Mouse (Mus musculus): Measurements from ENCODE around the gene B3gntl1. TPM values are rescaled to one million over a fixed set of nuclear protein-coding genes. Genes with fewer than 3 reads are reported as not detected.

B3gntl1 gene
- polyA plus RNA-seq, 1 experiment: 13.5 TPM

DNA sequence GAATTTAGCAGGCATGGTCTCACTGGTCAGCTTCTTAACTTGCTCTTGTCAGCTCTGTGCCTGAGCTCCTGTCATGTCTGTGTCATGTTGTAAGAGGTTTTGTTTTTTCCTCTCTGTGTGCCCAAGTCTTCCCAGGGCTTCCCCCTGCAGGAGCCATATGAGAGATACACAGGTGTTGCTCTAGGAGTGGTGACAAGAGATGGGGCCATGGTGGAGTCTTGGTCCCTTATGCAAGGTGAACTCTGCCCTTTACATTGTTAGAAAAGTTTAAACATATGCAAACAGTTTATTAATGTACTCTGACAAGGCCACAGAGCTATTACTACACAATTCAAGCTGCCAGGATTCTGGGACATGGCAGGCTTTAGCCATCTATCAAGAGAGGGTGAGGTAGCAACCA lies 56.5 kb downstream of the B3gntl1 start:
- no peaks in the 10 kb centered on the region for H3K27me3 ChIP-seq (ENCODE audit: control insufficient read depth, insufficient read depth, low read length, poor library complexity, severe bottlenecking)
- H3K9ac ChIP-seq (ENCODE audit: low read depth, poor library complexity, severe bottlenecking): no peak overlapping the region
- H3K4me1 ChIP-seq (ENCODE audit: control insufficient read depth, insufficient read depth, low read length): no peaks in the 10 kb centered on the region
- TF ChIP-seq CTCF (IDR thresholded peaks at IDR 0.05; ENCODE audit: low read depth, low read length): no peak
- no peak for TF ChIP-seq POLR2A (IDR thresholded peaks at IDR 0.05; ENCODE audit: insufficient read depth, low read length)
- TF ChIP-seq EP300 (IDR thresholded peaks at IDR 0.05; ENCODE audit: insufficient read depth, low read depth, low read length): no peak
- H3K27ac ChIP-seq (ENCODE audit: insufficient read depth, low read length): no peak overlapping the region
- no peak overlapping the region for H3K4me3 ChIP-seq (ENCODE audit: low read depth, low read length)
- 0 out of 2 replicates have a peak, but pooled peaks cover 2% of the 10 kb centered on the region for H3K9me3 ChIP-seq (replicated peaks; ENCODE audit: control insufficient read depth, insufficient read depth, low read length, poor library complexity, severe bottlenecking)
- H3K36me3 ChIP-seq (ENCODE audit: control insufficient read depth, insufficient read depth, low read length, poor library complexity, severe bottlenecking): peaks cover 14% of the 10 kb centered on the region

DNA sequence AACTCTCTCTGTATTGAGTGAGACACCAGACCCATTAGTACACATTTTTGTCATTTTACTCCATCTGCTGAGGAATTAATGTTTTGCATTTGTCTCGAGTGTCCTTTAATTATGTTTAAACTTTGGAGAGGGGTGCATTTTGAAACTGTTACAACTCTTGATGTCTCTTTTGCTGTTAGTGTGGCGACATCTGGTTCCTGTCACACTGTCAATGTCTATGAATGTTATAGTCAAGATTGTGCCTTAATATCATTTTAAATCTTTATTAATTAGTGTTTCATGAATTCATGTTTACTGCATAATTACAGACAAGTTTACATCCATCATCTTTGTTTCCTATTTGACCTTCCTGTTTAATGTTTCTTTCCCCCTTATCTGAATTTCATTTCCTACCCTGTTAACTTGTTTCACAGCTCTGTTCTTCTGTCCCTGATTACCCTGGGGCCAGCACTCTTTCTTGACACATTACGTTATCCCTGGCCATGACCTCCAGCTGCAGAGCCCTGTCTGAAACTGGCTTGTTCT lies 56.9 kb downstream of the B3gntl1 start:
- H3K9me3 ChIP-seq (replicated peaks; ENCODE audit: control insufficient read depth, insufficient read depth, low read length, poor library complexity, severe bottlenecking): 0 out of 2 replicates have a peak, but pooled peaks cover 2% of the 10 kb centered on the region
- no peak for TF ChIP-seq EP300 (IDR thresholded peaks at IDR 0.05; ENCODE audit: insufficient read depth, low read depth, low read length)
- TF ChIP-seq POLR2A (IDR thresholded peaks at IDR 0.05; ENCODE audit: insufficient read depth, low read length): no peak
- TF ChIP-seq CTCF (IDR thresholded peaks at IDR 0.05; ENCODE audit: low read depth, low read length): no peak
- peaks cover 14% of the 10 kb centered on the region for H3K36me3 ChIP-seq (ENCODE audit: control insufficient read depth, insufficient read depth, low read length, poor library complexity, severe bottlenecking)
- no peaks in the 10 kb centered on the region for H3K27me3 ChIP-seq (ENCODE audit: control insufficient read depth, insufficient read depth, low read length, poor library complexity, severe bottlenecking)
- H3K4me3 ChIP-seq (ENCODE audit: low read depth, low read length): no peak overlapping the region
- no peak overlapping the region for H3K9ac ChIP-seq (ENCODE audit: low read depth, poor library complexity, severe bottlenecking)
- H3K27ac ChIP-seq (ENCODE audit: insufficient read depth, low read length): no peak overlapping the region
- H3K4me1 ChIP-seq (ENCODE audit: control insufficient read depth, insufficient read depth, low read length): no peaks in the 10 kb centered on the region

DNA sequence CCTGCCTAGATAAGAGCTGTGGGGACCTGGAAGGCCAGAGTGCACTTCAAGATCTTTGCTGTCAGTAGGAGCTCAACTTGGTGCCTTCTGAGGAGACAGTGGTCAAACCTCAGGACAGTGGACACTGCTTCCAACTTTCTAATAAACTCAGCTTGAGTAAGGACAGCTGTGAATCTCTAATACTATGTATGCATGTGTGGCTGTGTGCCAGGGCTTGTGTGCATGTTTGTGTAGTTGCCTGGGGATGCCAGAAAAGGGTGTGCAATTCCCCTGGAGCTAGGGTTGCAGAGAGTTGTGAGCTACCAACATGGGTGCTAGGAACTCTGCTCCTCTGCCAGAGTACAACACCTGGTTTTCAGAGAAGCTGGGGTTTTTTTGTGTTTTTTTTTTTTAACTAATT lies 62.0 kb downstream of the B3gntl1 start:
- H3K4me3 ChIP-seq (ENCODE audit: low read depth, low read length): no peak overlapping the region
- no peaks in the 10 kb centered on the region for H3K27me3 ChIP-seq (ENCODE audit: control insufficient read depth, insufficient read depth, low read length, poor library complexity, severe bottlenecking)
- H3K27ac ChIP-seq (ENCODE audit: insufficient read depth, low read length): no peak overlapping the region
- 0 out of 2 replicates have a peak, but pooled peaks cover 2% of the 10 kb centered on the region for H3K9me3 ChIP-seq (replicated peaks; ENCODE audit: control insufficient read depth, insufficient read depth, low read length, poor library complexity, severe bottlenecking)
- H3K9ac ChIP-seq (ENCODE audit: low read depth, poor library complexity, severe bottlenecking): no peak overlapping the region
- peaks cover 8% of the 10 kb centered on the region for H3K36me3 ChIP-seq (ENCODE audit: control insufficient read depth, insufficient read depth, low read length, poor library complexity, severe bottlenecking)
- TF ChIP-seq CTCF (IDR thresholded peaks at IDR 0.05; ENCODE audit: low read depth, low read length) (no peak), POLR2A (IDR thresholded peaks at IDR 0.05; ENCODE audit: insufficient read depth, low read length) (no peak), EP300 (IDR thresholded peaks at IDR 0.05; ENCODE audit: insufficient read depth, low read depth, low read length) (no peak)
- H3K4me1 ChIP-seq (ENCODE audit: control insufficient read depth, insufficient read depth, low read length): no peaks in the 10 kb centered on the region

DNA sequence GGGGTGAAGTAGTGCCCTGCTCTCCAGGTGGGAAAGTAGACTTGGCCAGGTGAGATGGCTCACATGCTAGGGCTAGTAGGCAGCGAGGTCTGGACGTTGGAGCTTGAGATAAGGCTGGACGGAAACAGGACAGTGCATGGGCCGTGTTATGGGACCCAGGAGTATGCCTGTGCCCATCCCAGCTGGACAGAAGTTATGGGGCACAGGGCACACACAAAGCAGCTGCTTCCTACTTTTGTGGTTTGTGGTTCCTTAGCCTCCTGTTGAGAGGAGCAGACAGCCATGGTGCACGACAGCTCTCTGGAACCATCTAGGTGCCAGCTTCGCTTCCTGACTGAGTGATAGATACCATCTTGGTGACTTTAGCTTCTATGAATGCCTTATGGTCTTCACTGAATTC lies 67.3 kb downstream of the B3gntl1 start:
- peaks cover 16% of the 10 kb centered on the region for H3K36me3 ChIP-seq (ENCODE audit: control insufficient read depth, insufficient read depth, low read length, poor library complexity, severe bottlenecking)
- no peaks in the 10 kb centered on the region for H3K4me1 ChIP-seq (ENCODE audit: control insufficient read depth, insufficient read depth, low read length)
- no peak overlapping the region for H3K27ac ChIP-seq (ENCODE audit: insufficient read depth, low read length)
- TF ChIP-seq CTCF (IDR thresholded peaks at IDR 0.05; ENCODE audit: low read depth, low read length) (no peak), EP300 (IDR thresholded peaks at IDR 0.05; ENCODE audit: insufficient read depth, low read depth, low read length) (no peak), POLR2A (IDR thresholded peaks at IDR 0.05; ENCODE audit: insufficient read depth, low read length) (no peak)
- H3K9ac ChIP-seq (ENCODE audit: low read depth, poor library complexity, severe bottlenecking): no peak overlapping the region
- H3K9me3 ChIP-seq (replicated peaks; ENCODE audit: control insufficient read depth, insufficient read depth, low read length, poor library complexity, severe bottlenecking): no peaks in the 10 kb centered on the region
- no peaks in the 10 kb centered on the region for H3K27me3 ChIP-seq (ENCODE audit: control insufficient read depth, insufficient read depth, low read length, poor library complexity, severe bottlenecking)
- no peak overlapping the region for H3K4me3 ChIP-seq (ENCODE audit: low read depth, low read length)

DNA sequence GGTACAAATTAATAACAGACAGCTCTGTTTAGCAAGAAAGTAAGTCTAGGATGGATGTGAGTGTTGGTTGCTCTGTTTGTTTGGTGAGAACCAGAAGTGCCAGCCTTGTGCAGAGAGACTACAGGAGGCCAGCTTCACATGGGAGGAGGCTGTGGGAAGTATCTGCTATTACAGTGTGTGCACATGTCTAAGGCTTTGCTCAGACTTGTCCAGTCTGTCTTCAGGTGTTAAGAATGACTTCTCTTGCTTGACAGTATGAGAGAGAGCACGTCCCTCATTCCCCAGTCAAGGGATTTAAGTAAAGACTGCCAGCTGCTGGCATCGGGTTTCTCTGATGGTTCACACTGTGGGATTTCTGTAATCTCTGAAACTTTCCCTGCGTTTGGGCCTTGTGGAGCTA lies 71.5 kb downstream of the B3gntl1 start:
- Histone ChIP-seq H3K4me1 (ENCODE audit: control insufficient read depth, insufficient read depth, low read length) (no peaks in the 10 kb centered on the region), H3K9ac (ENCODE audit: low read depth, poor library complexity, severe bottlenecking) (no peak overlapping the region), H3K36me3 (ENCODE audit: control insufficient read depth, insufficient read depth, low read length, poor library complexity, severe bottlenecking) (peaks cover 12% of the 10 kb centered on the region), H3K4me3 (ENCODE audit: low read depth, low read length) (no peak overlapping the region), H3K27me3 (ENCODE audit: control insufficient read depth, insufficient read depth, low read length, poor library complexity, severe bottlenecking) (no peaks in the 10 kb centered on the region), H3K9me3 (replicated peaks; ENCODE audit: control insufficient read depth, insufficient read depth, low read length, poor library complexity, severe bottlenecking) (no peaks in the 10 kb centered on the region), H3K27ac (ENCODE audit: insufficient read depth, low read length) (no peak overlapping the region)
- TF ChIP-seq POLR2A (IDR thresholded peaks at IDR 0.05; ENCODE audit: insufficient read depth, low read length): no peak
- no peak for TF ChIP-seq EP300 (IDR thresholded peaks at IDR 0.05; ENCODE audit: insufficient read depth, low read depth, low read length)
- TF ChIP-seq CTCF (IDR thresholded peaks at IDR 0.05; ENCODE audit: low read depth, low read length): no peak

DNA sequence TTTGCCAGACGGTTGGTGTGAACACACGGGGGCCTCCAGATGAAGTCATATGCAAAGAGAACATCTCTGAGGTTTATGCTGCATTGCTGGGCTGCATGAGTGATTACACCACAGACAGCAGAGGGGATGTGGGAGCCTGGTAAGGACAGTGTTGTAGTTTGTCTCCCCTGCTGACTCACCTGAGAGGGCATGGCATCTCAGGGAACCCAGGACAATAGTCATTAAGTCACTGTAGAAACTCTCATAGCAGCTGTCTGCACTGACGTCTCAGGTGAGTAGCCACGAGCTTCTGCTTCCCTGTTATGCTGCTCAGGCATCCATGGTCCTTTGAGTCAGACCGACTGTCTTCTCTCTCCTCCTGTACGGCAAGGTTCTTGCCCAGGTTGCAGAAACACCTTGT lies 75.7 kb downstream of the B3gntl1 start:
- Histone ChIP-seq H3K4me3 (ENCODE audit: low read depth, low read length) (no peak overlapping the region), H3K36me3 (ENCODE audit: control insufficient read depth, insufficient read depth, low read length, poor library complexity, severe bottlenecking) (peaks cover 5% of the 10 kb centered on the region), H3K27me3 (ENCODE audit: control insufficient read depth, insufficient read depth, low read length, poor library complexity, severe bottlenecking) (no peaks in the 10 kb centered on the region), H3K27ac (ENCODE audit: insufficient read depth, low read length) (no peak overlapping the region), H3K9me3 (replicated peaks; ENCODE audit: control insufficient read depth, insufficient read depth, low read length, poor library complexity, severe bottlenecking) (no peaks in the 10 kb centered on the region), H3K4me1 (ENCODE audit: control insufficient read depth, insufficient read depth, low read length) (no peaks in the 10 kb centered on the region), H3K9ac (ENCODE audit: low read depth, poor library complexity, severe bottlenecking) (no peak overlapping the region)
- TF ChIP-seq EP300 (IDR thresholded peaks at IDR 0.05; ENCODE audit: insufficient read depth, low read depth, low read length) (no peak), POLR2A (IDR thresholded peaks at IDR 0.05; ENCODE audit: insufficient read depth, low read length) (no peak), CTCF (IDR thresholded peaks at IDR 0.05; ENCODE audit: low read depth, low read length) (no peak)

Data from ES-Bruce4 (cell line).